Mouse (Mus musculus) stomach, embryonic 14.5 days (tissue): ENCODE data around the gene Unc45b. TPM values are rescaled to one million over a fixed set of nuclear protein-coding genes. Genes with fewer than 3 reads are reported as not detected.
"Not testable (repeated sequence)": the region's sequence is repeated elsewhere in the genome, so short reads cannot be mapped to it uniquely, and the experiment has no call there.

Source experiments
- ATAC-seq: fragments of 200-750 bp; cut with Nextera tagmentation; 2 replicates; pipeline ENCODE4 v1.8.0; 2017; ENCODE audit warnings: low read depth, moderate TSS enrichment; ENCODE audit not compliant: insufficient number of reproducible peaks, insufficient read depth, low FRiP score
- H3K27ac ChIP-seq: fragments of 300-500 bp; sonication (generic); 2 replicates; pipeline ENCODE4 v1.5.1; 2014; ENCODE audit warnings: mild to moderate bottlenecking, low read length, moderate library complexity, mixed read lengths
- H3K27me3 ChIP-seq: fragments of 300-500 bp; sonication (generic); 2 replicates; pipeline ENCODE4 v1.6.1; 2014; ENCODE audit warnings: low read length, control low read depth, mixed read lengths; ENCODE audit not compliant: control insufficient read depth, insufficient read depth
- H3K36me3 ChIP-seq: fragments of 300-500 bp; sonication (generic); 2 replicates; pipeline ENCODE4 v1.6.1; 2014; ENCODE audit warnings: mild to moderate bottlenecking, control low read depth, low read length, moderate library complexity, mixed read lengths; ENCODE audit not compliant: control insufficient read depth, insufficient read depth
- H3K4me1 ChIP-seq: fragments of 300-500 bp; sonication (generic); 2 replicates; pipeline ENCODE4 v1.6.1; 2014; ENCODE audit warnings: low read length, control low read depth, mixed read lengths; ENCODE audit not compliant: control insufficient read depth, insufficient read depth
- H3K4me2 ChIP-seq: fragments of 300-500 bp; sonication (generic); replicated peaks from 2 replicates; pipeline ENCODE4 v1.6.1; 2014; ENCODE audit warnings: low read depth, low read length, control low read depth
- H3K4me3 ChIP-seq: fragments of 300-500 bp; sonication (generic); 2 replicates; pipeline ENCODE4 v1.5.1; 2014; ENCODE audit warnings: low read depth, low read length, control low read depth
- H3K9ac ChIP-seq: fragments of 300-500 bp; sonication (generic); replicated peaks from 2 replicates; pipeline ENCODE4 v1.6.1; 2014; ENCODE audit warnings: low read depth, mild to moderate bottlenecking, control low read depth, low read length, moderate library complexity, mixed read lengths
- H3K9me3 ChIP-seq: fragments of 300-500 bp; sonication (generic); 2 replicates; pipeline ENCODE4 v1.6.1; 2016; ENCODE audit warnings: low read depth, low read length, control low read depth; ENCODE audit not compliant: control insufficient read depth
- WGBS: fragments of 180-500 bp; shearing (Covaris S2); extraction: QIAGEN DNeasy Blood & Tissue Kit; methylation state at CpG from one replicate; pipeline ENCODE4 v1.1.7; 2014; 5-methylcytosine and 5-hydroxymethylcytosine counted together
- polyA plus RNA-seq: library from polyadenylated mRNA; unstranded; fragments of >200 nt; fragmentation: Nextera tagmentation; extraction: Ambion mirVana; gene quantifications from 2 replicates; pipeline ENCODE4 v1.2.1, GENCODE M21; 2014

Unc45b gene
- polyA plus RNA-seq, 1 experiment from 2014 or later, result 1.8 TPM

DNA sequence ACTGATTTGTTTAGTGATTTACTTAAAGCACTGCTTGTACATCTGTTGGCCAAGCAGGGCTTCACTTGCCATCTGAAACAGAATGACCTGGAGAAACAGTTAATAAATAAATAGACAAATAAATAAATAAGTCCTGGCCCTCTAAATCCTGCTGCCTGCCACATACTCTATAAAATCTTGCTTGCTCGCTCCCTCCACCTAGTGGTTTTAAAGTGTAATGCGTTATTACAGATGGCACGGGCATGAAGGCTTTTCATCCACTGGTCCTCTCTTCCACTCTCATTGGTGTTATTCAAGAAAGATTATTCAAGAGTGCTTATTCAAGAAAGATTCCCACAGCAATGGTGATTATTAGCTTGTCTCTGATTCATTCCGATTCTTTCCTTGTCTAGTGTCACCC is 49.3 kb downstream of the Unc45b start:
- no peak overlapping the region for H3K4me3 ChIP-seq
- H3K27me3 ChIP-seq, result no peaks in the 10 kb centered on the region
- no peak overlapping the region for H3K9ac ChIP-seq
- no peak overlapping the region for H3K4me2 ChIP-seq
- no peak overlapping the region for H3K27ac ChIP-seq
- H3K9me3 ChIP-seq, result no peaks in the 10 kb centered on the region
- H3K4me1 ChIP-seq, result no peaks in the 10 kb centered on the region
- WGBS, result 17% methylated on average over 4 of the region's 4 CpGs
- ATAC-seq, result no peak
- no peaks in the 10 kb centered on the region for H3K36me3 ChIP-seq

GRCm38 (mm10) chr11:82961743-82962142 is 51.4 kb downstream of the Unc45b start:
- Histone ChIP-seq H3K27me3 (no peaks in the 10 kb centered on the region), H3K4me3 (no peak overlapping the region), H3K36me3 (no peaks in the 10 kb centered on the region), H3K27ac (no peak overlapping the region), H3K9ac (no peak overlapping the region), H3K9me3 (no peaks in the 10 kb centered on the region), H3K4me2 (no peak overlapping the region), H3K4me1 (no peaks in the 10 kb centered on the region)
- WGBS, result 65% methylated on average over 2 of the region's 2 CpGs
- no peak for ATAC-seq

DNA sequence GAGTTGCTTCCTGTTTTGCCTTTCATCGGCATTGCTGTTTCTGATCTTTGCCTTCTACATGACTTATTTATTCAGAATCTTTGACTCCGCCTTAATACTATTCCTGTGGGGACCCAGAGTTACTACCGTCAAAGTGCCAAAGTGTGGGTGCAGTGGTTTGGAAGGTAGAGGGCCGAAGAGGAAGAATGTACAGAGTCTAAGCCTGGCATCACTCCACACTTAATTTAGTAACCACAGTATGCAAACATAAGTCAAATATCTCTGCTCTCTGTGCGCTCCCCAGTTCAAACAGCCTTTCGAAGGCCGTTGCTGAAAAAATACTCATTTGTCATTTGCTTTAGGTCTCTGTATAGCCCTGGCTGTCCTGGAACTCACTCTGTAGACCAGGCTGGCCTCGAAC is 51.9 kb downstream of the Unc45b start:
- Histone ChIP-seq H3K4me2 (no peak overlapping the region), H3K27ac (no peak overlapping the region), H3K9ac (no peak overlapping the region), H3K27me3 (no peaks in the 10 kb centered on the region), H3K36me3 (no peaks in the 10 kb centered on the region), H3K4me1 (no peaks in the 10 kb centered on the region), H3K9me3 (no peaks in the 10 kb centered on the region), H3K4me3 (no peak overlapping the region)
- no peak for ATAC-seq
- WGBS, result 77% methylated on average over 8 of the region's 8 CpGs

DNA sequence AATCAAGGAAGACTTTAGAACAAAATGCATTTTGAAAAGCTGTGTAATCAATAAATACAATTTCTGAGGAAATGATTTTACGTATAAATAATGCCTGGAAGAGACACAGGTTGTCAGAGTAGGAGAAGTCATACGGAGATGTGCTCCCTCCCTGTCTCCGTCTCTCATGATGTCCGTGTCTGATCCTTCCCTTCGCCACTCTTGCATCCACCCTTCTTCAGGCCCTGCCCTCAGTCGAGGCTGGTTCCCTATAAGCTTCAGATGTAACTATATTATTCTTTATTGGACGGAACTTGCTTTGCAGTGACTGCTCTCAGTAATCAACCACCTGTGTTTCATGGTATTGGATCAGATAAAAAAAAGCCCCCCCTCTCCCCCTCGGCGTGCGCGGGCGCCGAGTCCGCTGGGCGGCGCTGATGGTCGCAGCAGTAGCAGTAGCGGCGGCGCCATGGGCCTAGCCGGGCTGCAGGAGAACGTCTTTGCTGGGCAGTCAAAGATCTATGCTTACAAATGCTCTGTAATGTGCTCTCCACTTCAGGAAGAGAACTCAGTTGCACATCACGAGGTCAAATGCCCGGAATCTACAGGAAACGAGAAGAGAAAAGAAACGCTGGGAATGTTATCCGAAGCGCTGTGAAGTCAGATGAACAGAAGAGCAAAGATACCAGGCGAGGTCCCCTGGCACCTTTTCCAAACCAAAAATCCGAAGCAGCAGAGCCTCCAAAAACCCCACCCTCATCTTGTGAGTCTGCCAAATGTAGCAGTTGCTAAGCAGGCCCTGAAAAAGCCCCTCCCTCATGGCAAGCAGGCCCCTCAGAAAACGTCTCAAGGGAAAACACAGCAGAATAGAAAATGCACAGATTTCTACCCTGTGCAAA is 60.6 kb downstream of the Unc45b start:
- H3K9ac ChIP-seq, result no peak overlapping the region
- H3K36me3 ChIP-seq, result no peaks in the 10 kb centered on the region
- H3K27ac ChIP-seq, result no peak overlapping the region; the same call in 1 of the 2 replicates
- 0 out of 2 replicates have a peak overlapping the region, but pooled peaks have one; percentile 11 for H3K4me3 ChIP-seq
- no peak for ATAC-seq
- WGBS, result 7% methylated on average over 31 of the region's 31 CpGs
- H3K4me2 ChIP-seq, result peak overlapping the region; percentile 40
- no peaks in the 10 kb centered on the region; the same call in 1 of the 2 replicates for H3K4me1 ChIP-seq
- no peaks in the 10 kb centered on the region for H3K27me3 ChIP-seq
- H3K9me3 ChIP-seq, result no peaks in the 10 kb centered on the region

GRCm38 (mm10) chr11:82971590-82971974 is 61.2 kb downstream of the Unc45b start:
- no peak for ATAC-seq
- Histone ChIP-seq H3K9ac (no peak overlapping the region), H3K4me1 (no peaks in the 10 kb centered on the region; the same call in 1 of the 2 replicates), H3K27me3 (no peaks in the 10 kb centered on the region), H3K27ac (no peak overlapping the region), H3K4me2 (peak overlapping the region; percentile 40; the same call in 1 of the 2 replicates), H3K4me3 (0 out of 2 replicates have a peak overlapping the region, but pooled peaks have one; percentile 11), H3K36me3 (no peaks in the 10 kb centered on the region), H3K9me3 (no peaks in the 10 kb centered on the region)
- WGBS, result 71% methylated on average over 9 of the region's 11 CpGs

DNA sequence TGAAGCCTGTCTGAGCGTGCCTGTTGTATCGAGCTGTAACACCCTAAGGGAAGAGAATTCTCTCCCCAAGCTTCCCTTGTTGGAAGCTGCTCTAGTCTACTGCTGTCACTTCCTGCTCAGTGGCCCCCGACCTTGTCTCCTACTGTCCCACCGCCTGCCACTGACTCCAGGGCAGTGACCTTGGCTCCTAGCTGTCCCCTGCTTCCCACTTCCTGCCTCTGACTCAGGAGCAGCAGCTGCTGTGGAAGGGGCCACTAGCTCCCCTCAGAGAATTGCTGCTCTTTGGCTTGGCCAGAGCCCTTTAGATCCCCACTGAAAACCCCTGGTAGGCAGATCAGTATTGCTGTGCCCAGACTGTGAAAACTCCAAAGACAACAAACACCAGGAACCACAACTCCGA is 63.6 kb downstream of the Unc45b start:
- Histone ChIP-seq H3K4me1 (no peaks in the 10 kb centered on the region; the same call in 1 of the 2 replicates), H3K9me3 (no peaks in the 10 kb centered on the region), H3K27ac (no peak overlapping the region), H3K27me3 (no peaks in the 10 kb centered on the region), H3K4me2 (no peak overlapping the region), H3K4me3 (no peak overlapping the region), H3K9ac (no peak overlapping the region), H3K36me3 (no peaks in the 10 kb centered on the region)
- no peak for ATAC-seq
- 38% methylated on average over 5 of the region's 5 CpGs for WGBS

DNA sequence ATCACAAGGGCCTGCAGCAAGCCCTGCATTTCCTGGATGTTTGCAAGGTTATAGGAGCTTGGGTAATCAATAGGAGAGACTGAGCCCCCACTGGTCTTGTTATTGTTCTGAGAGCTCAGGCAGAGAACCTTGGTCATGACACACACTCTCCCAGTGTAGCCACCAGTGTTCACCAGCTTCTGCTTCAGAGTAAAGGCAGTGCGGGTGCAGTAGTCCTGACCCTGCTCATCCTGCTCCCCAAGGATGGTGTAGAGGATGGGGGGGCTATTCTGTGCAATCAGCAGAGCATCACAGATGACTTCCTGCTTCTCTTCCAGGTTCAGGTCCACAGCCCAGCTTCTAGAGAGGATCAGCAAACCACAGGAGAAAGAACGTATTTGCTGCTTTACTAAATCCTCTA is 72.1 kb downstream of the Unc45b start:
- not testable (repeated sequence) for H3K27ac ChIP-seq, H3K4me1 ChIP-seq, H3K27me3 ChIP-seq, H3K9me3 ChIP-seq, H3K4me2 ChIP-seq, H3K4me3 ChIP-seq, ATAC-seq, H3K9ac ChIP-seq
- H3K36me3 ChIP-seq, result peaks cover 14% of the 10 kb centered on the region
- WGBS, result 92% methylated on average over 2 of the region's 2 CpGs

GRCm38 (mm10) chr11:82983193-82983592 is 72.8 kb downstream of the Unc45b start:
- WGBS, result 86% methylated on average over 17 of the region's 17 CpGs
- H3K27ac ChIP-seq, result no peak overlapping the region
- no peak overlapping the region for H3K9ac ChIP-seq
- no peaks in the 10 kb centered on the region for H3K4me1 ChIP-seq
- no peak for ATAC-seq
- no peak overlapping the region for H3K4me3 ChIP-seq
- H3K9me3 ChIP-seq, result no peaks in the 10 kb centered on the region
- no peaks in the 10 kb centered on the region for H3K27me3 ChIP-seq
- H3K36me3 ChIP-seq, result peaks cover 14% of the 10 kb centered on the region
- no peak overlapping the region for H3K4me2 ChIP-seq
